Comparison of ENCODE assay signal across 16 mouse cellular contexts in the genomic region with DNA sequence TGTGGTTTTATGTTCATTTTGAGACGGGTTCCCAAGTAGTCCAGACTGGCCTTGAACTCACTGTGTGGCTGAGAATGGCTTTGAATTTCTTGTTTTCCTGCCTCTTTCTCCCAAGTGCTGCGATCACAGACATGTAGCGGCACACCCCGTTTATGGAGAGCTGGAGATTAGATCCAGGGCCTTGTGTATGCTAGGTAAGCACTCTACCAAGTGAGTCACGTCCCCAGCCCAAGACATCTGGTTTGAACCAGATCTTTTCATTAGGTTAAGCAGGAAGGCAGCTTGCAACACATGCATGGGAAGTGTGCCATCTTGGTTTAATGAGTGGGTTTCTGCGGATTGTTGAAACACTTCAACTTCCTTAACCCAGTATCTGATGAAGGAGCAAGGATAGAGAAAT.
"Had no signal": no experiment of that assay in that cellular context is flagged by ENCODE, and none has a peak within 500 bp of the region (broad histone marks: within the 10 kb centered on the region; RNA-seq: fewer than 3 reads in every experiment).

No protein-coding gene starts in this region.

- H3K9ac ChIP-seq: liver, postnatal 0 days; lung, embryonic 15.5 days; midbrain, embryonic 13.5 days; midbrain, embryonic 15.5 days; neural tube, embryonic 12.5 days had no signal

- H3K27me3 ChIP-seq: lung, embryonic 15.5 days; megakaryocyte, embryonic 14.5 days; midbrain, embryonic 13.5 days; midbrain, embryonic 15.5 days; neural tube, embryonic 12.5 days had no signal

- H3K4me3 ChIP-seq: lung, embryonic 15.5 days; megakaryocyte, embryonic 14.5 days; midbrain, embryonic 13.5 days; midbrain, embryonic 15.5 days; neural tube, embryonic 12.5 days had no signal

- H3K9me3 ChIP-seq: lung, embryonic 15.5 days; midbrain, embryonic 15.5 days; neural tube, embryonic 12.5 days had no signal

- DNase-seq: liver, postnatal 0 days; lung, adult 2 months; lung, postnatal 14 days; lung, postnatal 36 days; right cerebral cortex, postnatal 14 days; thymus, adult 2 months; thymus, postnatal 25 days; thymus, postnatal 4 days had no signal

- H3K27ac ChIP-seq: lung, embryonic 15.5 days; macrophage; midbrain, embryonic 13.5 days; midbrain, embryonic 15.5 days; neural tube, embryonic 12.5 days had no signal

- ATAC-seq: liver, postnatal 0 days; lung, postnatal 0 days; midbrain, embryonic 13.5 days; midbrain, embryonic 15.5 days had no signal

- H3K36me3 ChIP-seq: lung, embryonic 15.5 days; midbrain, embryonic 13.5 days; midbrain, embryonic 15.5 days; neural tube, embryonic 12.5 days had no signal

- H3K4me2 ChIP-seq: lung, embryonic 15.5 days; midbrain, embryonic 11.5 days; midbrain, embryonic 13.5 days; midbrain, embryonic 15.5 days; neural tube, embryonic 12.5 days had no signal

- H3K4me1 ChIP-seq: lung, embryonic 15.5 days; megakaryocyte, embryonic 14.5 days; midbrain, embryonic 13.5 days; midbrain, embryonic 15.5 days; neural tube, embryonic 12.5 days had no signal
